Mouse (Mus musculus): ENCODE measurements around the gene Arid5b.

Gene Arid5b

GRCm38 (mm10) chr10:68087722-68088121 lies 190.8 kb downstream of the Arid5b start:
- no peak for DNase-seq (ENCODE audit: low spot score)

DNA sequence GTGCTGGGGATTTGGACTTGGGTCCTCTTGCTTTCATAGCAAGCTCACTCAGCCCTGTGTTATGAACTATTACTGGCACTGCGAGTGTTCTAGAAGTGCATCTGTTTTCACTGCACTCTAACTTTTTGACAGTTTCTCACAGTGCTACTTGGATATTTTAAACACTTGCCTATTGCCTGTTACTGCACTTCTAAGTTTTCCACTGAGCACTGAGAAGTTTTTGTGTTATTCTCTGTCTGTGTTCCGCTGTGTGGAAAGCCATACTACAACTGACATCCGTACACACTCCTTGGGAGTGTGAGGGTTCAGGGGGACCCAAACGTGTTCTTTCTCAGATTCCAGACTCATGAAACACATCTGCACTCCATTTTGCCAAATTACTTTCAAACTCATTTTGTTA lies 191.6 kb downstream of the Arid5b start:
- no peak for DNase-seq (ENCODE audit: low spot score)

DNA sequence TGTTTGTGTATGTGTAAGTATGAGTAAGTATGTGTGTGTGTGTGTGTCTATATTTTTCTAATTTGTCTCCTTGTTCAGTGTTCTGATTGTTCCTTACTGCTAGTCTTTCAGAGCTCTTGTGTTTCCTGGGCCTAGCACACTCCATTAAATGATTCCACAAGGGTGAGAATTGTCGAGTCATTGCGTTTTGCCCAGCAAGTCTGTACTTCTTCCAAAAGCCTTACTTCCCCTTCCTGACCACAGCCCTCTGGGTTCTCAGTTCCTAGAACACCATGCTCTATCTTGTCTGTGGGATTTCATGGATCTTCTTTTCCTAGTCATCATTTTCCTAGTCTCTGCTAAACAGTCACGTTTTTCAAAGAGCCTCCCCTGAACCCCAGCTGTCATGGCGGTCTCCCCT lies 193.0 kb downstream of the Arid5b start:
- DNase-seq (ENCODE audit: low spot score) = no peak

- DNase-seq (ENCODE audit: low spot score) = no peak
Measured at GRCm38 (mm10) chr10:68081712-68082111, 196.8 kb downstream of the Arid5b start.

DNA sequence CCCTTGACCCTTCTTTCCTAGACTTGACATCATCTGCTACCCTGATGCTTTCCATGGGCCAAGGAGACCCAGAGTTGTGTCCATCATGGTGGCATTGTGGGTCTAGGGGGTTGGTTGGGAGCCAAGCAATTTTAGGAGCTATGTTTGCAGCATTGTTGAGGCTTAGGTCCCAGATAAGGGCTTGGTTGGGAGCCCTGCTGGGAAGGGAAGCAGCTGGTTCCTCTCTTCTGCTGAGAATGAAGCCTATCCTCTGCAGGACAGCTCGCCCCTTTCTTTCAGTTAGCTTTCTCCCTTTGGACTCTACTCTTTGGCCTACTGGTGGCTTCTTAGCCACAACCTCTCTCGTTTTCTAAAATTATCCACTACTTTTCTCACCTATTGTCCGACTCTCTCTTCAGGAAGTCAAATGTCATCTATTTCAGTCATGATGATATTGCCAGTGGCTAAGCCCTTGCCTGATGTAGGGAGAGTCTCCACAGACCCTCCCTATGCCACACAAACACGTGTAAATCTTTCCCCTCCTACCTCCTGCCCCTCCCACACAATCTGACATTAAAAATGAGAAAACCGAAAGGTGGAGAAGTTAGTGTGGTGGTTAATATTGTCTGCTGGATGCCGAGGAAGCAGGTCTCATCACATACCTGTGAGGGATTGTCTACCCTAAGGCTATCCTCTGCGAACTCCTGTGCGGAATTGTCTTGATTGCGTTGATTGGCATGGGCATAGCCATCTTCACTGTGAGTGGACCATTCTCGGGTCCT lies 198.4 kb downstream of the Arid5b start:
- DNase-seq (ENCODE audit: low spot score) = no peak

- no peak for DNase-seq (ENCODE audit: low spot score)
Measured at GRCm38 (mm10) chr10:68078708-68079107, 199.8 kb downstream of the Arid5b start.

GRCm38 (mm10) chr10:68075181-68075580 lies 203.4 kb downstream of the Arid5b start:
- no peak for DNase-seq (ENCODE audit: low spot score)

GRCm38 (mm10) chr10:68074291-68074690 lies 204.2 kb downstream of the Arid5b start:
- DNase-seq (ENCODE audit: low spot score) = no peak

- DNase-seq (ENCODE audit: low spot score) = no peak
Measured at GRCm38 (mm10) chr10:68072626-68073025, 205.9 kb downstream of the Arid5b start.

DNA sequence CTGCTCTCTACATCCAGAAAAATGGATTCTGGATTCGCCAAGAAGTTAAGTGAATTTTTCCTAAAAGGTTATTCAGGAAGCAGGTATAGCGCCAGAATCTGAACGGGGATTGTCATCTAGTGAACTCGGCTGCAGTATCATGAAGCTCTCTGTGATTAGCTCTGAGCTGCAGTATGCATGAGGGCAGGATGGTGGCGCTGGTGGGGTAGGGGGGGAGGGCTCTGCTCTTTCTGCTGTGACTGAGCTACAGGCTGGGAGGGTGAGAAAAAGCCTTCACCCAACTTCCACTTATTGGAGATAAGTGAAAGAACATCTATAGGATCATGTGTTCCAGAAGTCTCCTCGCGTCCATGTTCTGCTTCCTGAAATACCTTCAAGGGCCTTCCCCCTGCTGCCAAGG lies 207.5 kb downstream of the Arid5b start:
- no peak for DNase-seq (ENCODE audit: low spot score)

DNA sequence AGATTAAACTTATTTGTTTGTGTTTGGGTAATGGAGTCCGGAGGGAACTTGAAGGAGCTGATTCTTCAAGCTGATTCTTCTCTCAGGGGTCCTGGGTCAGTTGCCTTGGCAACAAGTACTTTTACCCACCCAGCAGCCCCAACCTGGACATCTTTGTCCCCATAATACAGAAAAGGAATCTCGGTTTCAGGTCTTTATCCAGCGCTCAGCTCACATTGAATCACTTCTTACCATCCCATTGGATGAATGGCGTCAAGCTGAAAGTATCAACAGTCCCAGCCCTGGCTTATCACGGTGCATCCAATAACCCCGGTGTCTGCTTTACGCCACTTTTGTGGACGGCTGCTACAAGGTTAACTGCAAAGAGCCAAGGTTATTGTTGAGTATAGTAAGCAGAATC lies 210.1 kb downstream of the Arid5b start:
- DNase-seq (ENCODE audit: low spot score) = no peak

GRCm38 (mm10) chr10:68067961-68068360 lies 210.6 kb downstream of the Arid5b start:
- no peak for DNase-seq (ENCODE audit: low spot score)

GRCm38 (mm10) chr10:68066173-68066572 lies 212.4 kb downstream of the Arid5b start:
- no peak for DNase-seq (ENCODE audit: low spot score)

DNA sequence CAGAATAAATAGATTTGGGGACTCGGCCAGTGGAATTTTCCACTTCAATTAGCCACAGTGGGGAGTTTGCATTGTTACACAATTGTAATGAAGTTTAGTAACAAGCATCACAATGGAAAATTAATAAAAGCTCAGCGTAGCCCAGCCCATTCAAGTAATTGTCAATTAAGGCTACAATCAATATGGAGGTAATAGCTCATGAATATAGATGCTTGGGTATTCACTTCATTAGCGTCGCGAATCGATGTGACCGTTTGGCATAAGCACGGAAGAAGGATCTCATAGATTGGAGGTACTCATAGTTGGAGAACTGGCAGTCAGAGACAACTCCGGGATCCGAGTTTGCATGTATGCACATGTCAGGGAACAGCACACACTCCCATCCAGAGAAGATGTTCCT lies 214.0 kb downstream of the Arid5b start:
- DNase-seq (ENCODE audit: low spot score) = no peak

DNA sequence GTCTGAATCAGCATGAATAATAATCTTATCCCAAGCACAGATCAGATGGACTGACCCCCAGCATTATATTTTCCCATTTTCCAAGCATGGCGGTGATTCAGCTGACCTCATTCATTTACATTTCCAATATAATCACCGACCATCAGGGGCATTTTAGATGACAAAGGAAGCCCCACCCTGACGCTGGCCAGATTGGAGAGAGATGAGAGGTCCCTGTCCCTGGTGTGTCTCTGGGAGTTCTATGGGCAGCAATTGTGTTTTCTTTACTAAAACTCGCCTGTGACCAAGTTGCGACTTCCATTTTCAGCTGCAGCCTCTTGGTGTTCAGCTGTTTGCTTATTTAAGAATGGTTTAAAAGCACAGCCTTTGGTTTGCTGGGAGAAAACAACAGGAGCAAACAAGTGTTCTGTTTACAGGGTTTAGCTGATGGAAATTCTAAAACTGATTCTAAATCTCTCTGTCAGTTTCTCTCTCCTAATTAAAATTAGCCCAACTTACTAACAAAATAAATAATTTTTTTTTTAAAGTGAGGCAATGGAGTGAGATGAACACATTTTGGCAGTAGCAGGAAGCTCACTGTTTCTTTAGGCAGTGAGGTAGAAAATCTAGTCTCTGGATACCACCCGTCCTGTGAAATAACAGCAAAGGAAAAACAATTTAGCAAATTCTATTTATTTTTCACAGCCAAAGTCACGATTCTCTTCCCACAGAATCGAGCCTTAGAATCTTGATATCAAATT lies 214.6 kb downstream of the Arid5b start:
- DNase-seq (ENCODE audit: low spot score) = no peak

DNA sequence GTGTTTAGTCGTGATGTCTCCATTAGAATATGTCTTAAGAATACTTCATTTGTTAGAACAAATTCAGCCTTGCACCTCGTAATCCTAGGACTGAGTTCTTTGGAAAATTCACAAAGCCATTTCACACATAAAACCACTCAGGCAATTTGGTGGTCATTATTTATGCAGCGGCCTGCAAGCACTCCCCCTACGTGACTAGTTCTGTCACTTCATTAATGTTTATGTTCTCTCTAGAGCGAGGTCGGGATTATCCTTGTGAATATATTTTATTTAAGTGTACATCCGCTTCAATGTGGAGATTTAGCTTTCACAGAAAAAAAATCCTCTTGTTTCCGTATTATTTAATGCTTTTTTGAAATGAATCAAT lies 217.3 kb downstream of the Arid5b start:
- no peak for DNase-seq (ENCODE audit: low spot score)

- DNase-seq (ENCODE audit: low spot score) = peak; percentile 51
Measured at GRCm38 (mm10) chr10:68060590-68061248, 217.8 kb downstream of the Arid5b start.

- no peak for DNase-seq (ENCODE audit: low spot score)
Measured at GRCm38 (mm10) chr10:68058378-68058777, 220.2 kb downstream of the Arid5b start.

GRCm38 (mm10) chr10:68057841-68058240 lies 220.7 kb downstream of the Arid5b start:
- DNase-seq (ENCODE audit: low spot score) = no peak

- DNase-seq (ENCODE audit: low spot score) = no peak
Measured at GRCm38 (mm10) chr10:68054706-68055105, 223.8 kb downstream of the Arid5b start.

DNA sequence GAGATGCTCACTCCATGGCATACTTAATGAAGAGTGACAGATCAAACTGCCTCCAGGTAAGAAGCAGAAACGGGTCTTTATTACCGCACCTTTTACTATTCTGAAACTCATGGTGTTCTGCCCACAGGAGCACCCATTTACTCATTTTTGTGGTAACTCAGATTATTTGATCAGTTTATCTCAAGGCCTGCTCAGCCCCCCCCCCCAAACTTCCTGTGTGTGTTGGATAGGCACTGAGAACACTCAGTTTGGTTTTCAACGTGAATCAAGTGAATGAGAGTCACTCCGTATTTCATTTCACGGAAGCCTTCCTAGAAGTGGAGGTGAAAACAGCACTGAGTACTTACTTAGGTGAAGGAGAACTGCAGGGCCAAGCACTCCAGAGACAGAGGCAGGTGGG lies 224.4 kb downstream of the Arid5b start:
- DNase-seq (ENCODE audit: low spot score) = no peak

DNA sequence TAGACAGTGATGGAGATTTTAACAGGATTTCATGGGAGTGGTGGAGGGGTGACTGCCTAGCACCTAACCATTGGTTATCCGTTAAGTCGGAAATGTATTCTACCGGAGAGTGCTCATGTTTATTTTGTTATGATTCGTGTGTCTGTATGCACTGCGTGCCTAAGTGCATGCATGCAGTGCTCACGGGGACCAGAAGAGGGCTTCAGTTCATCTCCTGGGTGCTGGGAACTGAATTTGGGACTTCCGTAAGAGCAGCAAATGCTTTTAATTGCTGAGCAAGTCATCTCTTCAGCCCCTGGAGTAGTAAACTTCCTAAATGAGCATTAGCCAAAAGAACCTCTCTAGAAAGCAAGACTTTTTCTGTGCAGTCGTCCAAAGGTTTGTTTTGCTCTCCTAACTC lies 226.2 kb downstream of the Arid5b start:
- DNase-seq (ENCODE audit: low spot score) = no peak

DNA sequence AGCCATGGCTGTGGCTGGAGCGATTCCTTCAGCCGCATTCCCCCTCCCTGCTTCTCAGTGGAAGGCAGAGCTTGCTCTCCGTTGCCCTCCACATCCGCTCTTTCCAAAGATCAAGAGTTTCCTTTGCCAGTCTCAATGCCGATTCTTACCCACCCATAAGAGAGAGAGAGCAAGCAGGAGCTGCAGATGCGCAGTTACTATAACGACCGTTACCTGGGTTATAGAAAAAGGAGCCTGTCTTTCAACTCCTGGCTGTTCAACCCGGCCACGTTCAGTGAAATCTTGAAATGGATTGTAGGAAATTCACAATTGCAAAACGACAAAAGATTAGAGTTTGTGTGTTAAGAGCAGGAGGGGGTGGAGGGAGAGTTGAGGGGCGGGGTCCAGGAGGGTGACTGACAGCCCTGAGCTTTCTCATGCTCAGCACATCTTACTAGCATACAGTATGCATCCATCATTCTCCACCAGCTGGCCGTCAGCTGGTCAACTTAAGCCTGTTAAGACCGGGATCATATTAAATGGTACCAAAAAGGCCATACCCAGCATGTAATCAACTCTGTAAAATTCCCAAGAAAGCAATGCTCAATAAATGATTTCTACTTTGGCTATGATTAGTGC lies 227.1 kb downstream of the Arid5b start:
- no peak for DNase-seq (ENCODE audit: low spot score)

All from testis, postnatal 10 days (tissue).